Mouse (Mus musculus): ENCODE results near the gene Fkbp11. TPM values are rescaled to one million over a fixed set of nuclear protein-coding genes. Genes with fewer than 3 reads are reported as not detected.
A peak's percentile ranks its signal among the peaks of the same experiment; 100 is the strongest.

Fkbp11 gene
- polyA plus RNA-seq, 1 experiment from 2014 or later, result 10.5 TPM

DNA sequence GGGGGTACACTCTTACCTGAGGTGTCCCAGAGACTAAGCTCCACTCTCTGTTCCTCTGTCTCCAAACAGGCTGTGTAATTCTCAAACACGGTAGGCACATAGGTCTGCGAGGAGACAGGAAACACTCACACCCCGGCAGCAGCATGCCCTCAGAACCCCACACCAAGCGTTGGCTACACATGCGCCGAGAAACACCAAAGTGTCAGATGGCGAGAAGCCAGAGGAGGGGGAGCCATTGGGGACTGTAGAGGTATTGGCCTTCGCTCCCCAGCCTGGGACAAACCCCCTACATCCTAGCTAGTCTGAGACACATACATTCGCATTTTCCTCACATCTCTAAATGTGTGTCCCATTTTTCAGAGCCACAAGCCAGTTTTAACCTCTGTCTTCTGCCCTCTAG, 51.5 kb downstream of the Fkbp11 start:
- peaks cover 41% of the 10 kb centered on the region for H3K4me1 ChIP-seq (ENCODE audit: control insufficient read depth, insufficient read depth, low read length)
- WGBS, result 3% methylated on average over 9 of the region's 9 CpGs
- peak overlapping the region; percentile 50 for H3K9ac ChIP-seq (ENCODE audit: low read length)
- H3K4me2 ChIP-seq, result peak overlapping the region; percentile 95
- H3K27me3 ChIP-seq (ENCODE audit: control insufficient read depth, insufficient read depth, low read length), result peaks cover 2% of the 10 kb centered on the region; the same call in 1 of the 2 replicates
- no peak for ATAC-seq (ENCODE audit: low FRiP score)
- peaks cover 2% of the 10 kb centered on the region; the same call in 1 of the 2 replicates for H3K36me3 ChIP-seq (ENCODE audit: control insufficient read depth, insufficient read depth, low read length)
- peak overlapping the region; percentile 54 for H3K4me3 ChIP-seq (ENCODE audit: low read depth, low read length)
- no peak overlapping the region for H3K27ac ChIP-seq (ENCODE audit: low read depth, low read length)
- DNase-seq (ENCODE audit: low spot score, missing footprints), result peak; percentile 90
- H3K9me3 ChIP-seq (ENCODE audit: control insufficient read depth, low read length), result no peaks in the 10 kb centered on the region

DNA sequence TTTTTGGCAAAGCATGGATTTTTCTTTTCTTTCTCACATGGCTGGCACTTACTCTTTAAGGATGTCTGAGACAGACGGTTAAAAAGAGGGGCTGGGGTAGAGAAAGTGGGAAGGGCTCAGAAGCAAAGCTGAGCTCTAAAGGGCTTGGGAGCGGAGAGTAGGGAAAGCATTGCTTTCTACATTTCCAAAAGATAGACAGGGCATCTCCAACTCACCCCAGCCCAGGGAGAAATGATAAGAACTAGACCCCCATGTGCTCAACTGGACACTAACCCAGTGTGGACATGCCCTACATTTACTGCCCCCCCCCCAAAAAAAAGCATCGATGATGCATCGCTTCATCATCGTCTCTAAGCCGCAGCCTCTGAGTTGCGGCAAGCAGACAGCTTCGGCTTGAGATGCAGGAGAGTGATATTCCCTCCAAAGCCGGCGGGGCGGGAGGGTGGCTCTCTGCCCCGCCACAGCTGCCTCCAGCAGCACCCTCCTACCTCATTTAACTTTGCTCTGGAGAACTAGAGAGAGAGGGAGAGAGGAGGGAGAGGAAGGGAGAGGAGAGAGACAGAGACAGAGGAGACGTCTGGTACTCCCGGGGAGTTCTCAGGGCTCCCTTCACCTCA, 52.3 kb downstream of the Fkbp11 start:
- H3K9ac ChIP-seq (ENCODE audit: low read length), result peak overlapping the region; percentile 50
- H3K36me3 ChIP-seq (ENCODE audit: control insufficient read depth, insufficient read depth, low read length), result peaks cover 2% of the 10 kb centered on the region; the same call in 1 of the 2 replicates
- H3K9me3 ChIP-seq (ENCODE audit: control insufficient read depth, low read length), result no peaks in the 10 kb centered on the region
- peaks cover 41% of the 10 kb centered on the region for H3K4me1 ChIP-seq (ENCODE audit: control insufficient read depth, insufficient read depth, low read length)
- WGBS, result 11% methylated on average over 14 of the region's 14 CpGs
- H3K4me3 ChIP-seq (ENCODE audit: low read depth, low read length), result peak overlapping the region; percentile 54
- peaks cover 2% of the 10 kb centered on the region; the same call in 1 of the 2 replicates for H3K27me3 ChIP-seq (ENCODE audit: control insufficient read depth, insufficient read depth, low read length)
- peak overlapping the region; percentile 72; the same call in 1 of the 2 replicates for H3K27ac ChIP-seq (ENCODE audit: low read depth, low read length)
- peak; percentile 92 for DNase-seq (ENCODE audit: low spot score, missing footprints)
- peak overlapping the region; percentile 95 for H3K4me2 ChIP-seq
- no peak for ATAC-seq (ENCODE audit: low FRiP score)

DNA sequence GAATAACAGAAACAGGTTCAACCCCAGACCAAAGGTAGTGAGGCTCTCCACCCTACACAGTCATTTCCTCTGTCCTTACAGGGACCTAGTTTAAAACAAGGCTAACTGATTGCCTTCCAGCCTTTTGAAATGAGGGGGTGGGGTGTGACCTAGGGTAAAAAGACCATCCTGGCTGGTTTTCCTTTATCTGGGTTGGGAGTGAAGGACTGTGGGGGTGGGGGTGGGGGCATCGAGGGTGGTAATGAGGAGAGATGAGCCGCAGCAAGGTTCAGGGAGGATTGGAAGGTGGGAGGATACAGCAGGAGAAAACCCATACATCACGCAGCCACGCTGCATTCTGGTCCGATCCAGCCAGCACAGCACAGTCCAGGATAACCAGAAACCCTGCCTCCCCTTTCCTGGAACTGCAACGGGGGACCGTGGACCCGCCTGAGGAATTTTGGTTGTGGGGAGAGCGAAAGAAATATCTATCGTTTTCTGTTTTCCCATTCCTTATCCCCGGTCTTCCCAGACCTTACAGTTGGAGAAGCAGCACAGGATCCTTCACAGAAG, 52.9 kb downstream of the Fkbp11 start:
- H3K4me2 ChIP-seq, result peak overlapping the region; percentile 95
- no peaks in the 10 kb centered on the region for H3K9me3 ChIP-seq (ENCODE audit: control insufficient read depth, low read length)
- peaks cover 41% of the 10 kb centered on the region for H3K4me1 ChIP-seq (ENCODE audit: control insufficient read depth, insufficient read depth, low read length)
- peaks cover 2% of the 10 kb centered on the region; the same call in 1 of the 2 replicates for H3K36me3 ChIP-seq (ENCODE audit: control insufficient read depth, insufficient read depth, low read length)
- peaks cover 2% of the 10 kb centered on the region; the same call in 1 of the 2 replicates for H3K27me3 ChIP-seq (ENCODE audit: control insufficient read depth, insufficient read depth, low read length)
- peak overlapping the region; percentile 72; the same call in 1 of the 2 replicates for H3K27ac ChIP-seq (ENCODE audit: low read depth, low read length)
- DNase-seq (ENCODE audit: low spot score, missing footprints) (no peak), ATAC-seq (ENCODE audit: low FRiP score) (no peak)
- WGBS, result 23% methylated on average over 11 of the region's 11 CpGs
- peak overlapping the region; percentile 54 for H3K4me3 ChIP-seq (ENCODE audit: low read depth, low read length)
- peak overlapping the region; percentile 50 for H3K9ac ChIP-seq (ENCODE audit: low read length)

Other genes with a start within 250 kb of the Fkbp11 start
- not detected in 2 replicates for gene Lalba, start 245.5 kb downstream of the Fkbp11 start, polyA plus RNA-seq (2014; fragmentation: Nextera tagmentation; extraction: Ambion mirVana)
- gene Olfr279, start 235.8 kb downstream of the Fkbp11 start, polyA plus RNA-seq (2014; fragmentation: Nextera tagmentation; extraction: Ambion mirVana), result not detected in 2 replicates
- 131 and 140 TPM in 2 replicates for gene Kansl2, start 193.9 kb downstream of the Fkbp11 start, polyA plus RNA-seq (2014; fragmentation: Nextera tagmentation; extraction: Ambion mirVana)
- gene Ccnt1, start 157.3 kb downstream of the Fkbp11 start, polyA plus RNA-seq (2014; fragmentation: Nextera tagmentation; extraction: Ambion mirVana), result 60.7 and 61.9 TPM in 2 replicates
- gene 4930415O20Rik, start 157.2 kb downstream of the Fkbp11 start, polyA plus RNA-seq (2014; fragmentation: Nextera tagmentation; extraction: Ambion mirVana), result 0.44 TPM in 1 of 2 replicates, not detected in the other
- 9.3 and 10.6 TPM in 2 replicates for gene Adcy6, start 118.1 kb downstream of the Fkbp11 start, polyA plus RNA-seq (2014; fragmentation: Nextera tagmentation; extraction: Ambion mirVana)
- gene Cacnb3, start 97.4 kb downstream of the Fkbp11 start, polyA plus RNA-seq (2014; fragmentation: Nextera tagmentation; extraction: Ambion mirVana), result 35.5 and 39.5 TPM in 2 replicates
- 24.8 and 24.9 TPM in 2 replicates for gene Ddx23, start 65.3 kb downstream of the Fkbp11 start, polyA plus RNA-seq (2014; fragmentation: Nextera tagmentation; extraction: Ambion mirVana)
- 6.1 and 6.3 TPM in 2 replicates for gene Rnd1, start 50.7 kb downstream of the Fkbp11 start, polyA plus RNA-seq (2014; fragmentation: Nextera tagmentation; extraction: Ambion mirVana)
- gene Ccdc65, start 20.0 kb downstream of the Fkbp11 start, polyA plus RNA-seq (2014; fragmentation: Nextera tagmentation; extraction: Ambion mirVana), result 0.71 and 1.4 TPM in 2 replicates
- 28.1 and 33.4 TPM in 2 replicates for gene Arf3, start 35.0 kb upstream of the Fkbp11 start, polyA plus RNA-seq (2014; fragmentation: Nextera tagmentation; extraction: Ambion mirVana)
- gene Wnt10b, start 50.0 kb upstream of the Fkbp11 start, polyA plus RNA-seq (2014; fragmentation: Nextera tagmentation; extraction: Ambion mirVana), result 0.30 and 0.40 TPM in 2 replicates
- gene Wnt1, start 61.7 kb upstream of the Fkbp11 start, polyA plus RNA-seq (2014; fragmentation: Nextera tagmentation; extraction: Ambion mirVana), result 11.6 and 14.0 TPM in 2 replicates
- gene Ddn, start 81.3 kb upstream of the Fkbp11 start, polyA plus RNA-seq (2014; fragmentation: Nextera tagmentation; extraction: Ambion mirVana), result 0.48 and 0.74 TPM in 2 replicates
- 69.7 and 81.4 TPM in 2 replicates for gene Prkag1, start 103.3 kb upstream of the Fkbp11 start, polyA plus RNA-seq (2014; fragmentation: Nextera tagmentation; extraction: Ambion mirVana)
- 13.2 and 13.3 TPM in 2 replicates for gene Kmt2d, start 143.0 kb upstream of the Fkbp11 start, polyA plus RNA-seq (2014; fragmentation: Nextera tagmentation; extraction: Ambion mirVana)
- 14.2 and 16.7 TPM in 2 replicates for gene Rhebl1, start 166.3 kb upstream of the Fkbp11 start, polyA plus RNA-seq (2014; fragmentation: Nextera tagmentation; extraction: Ambion mirVana)
- gene Dhh, start 170.3 kb upstream of the Fkbp11 start, polyA plus RNA-seq (2014; fragmentation: Nextera tagmentation; extraction: Ambion mirVana), result 0.27 and 0.40 TPM in 2 replicates
- 7.5 and 9.8 TPM in 2 replicates for gene Lmbr1l, start 190.0 kb upstream of the Fkbp11 start, polyA plus RNA-seq (2014; fragmentation: Nextera tagmentation; extraction: Ambion mirVana)
- gene Tuba1b, start 206.4 kb upstream of the Fkbp11 start, polyA plus RNA-seq (2014; fragmentation: Nextera tagmentation; extraction: Ambion mirVana), result 2,214 and 2,255 TPM in 2 replicates
- gene Gm49450, start 225.4 kb upstream of the Fkbp11 start, polyA plus RNA-seq (2014; fragmentation: Nextera tagmentation; extraction: Ambion mirVana), result not detected in 2 replicates
- gene Tuba1a, start 225.5 kb upstream of the Fkbp11 start, polyA plus RNA-seq (2014; fragmentation: Nextera tagmentation; extraction: Ambion mirVana), result 7,669 and 8,043 TPM in 2 replicates

All from midbrain, embryonic 11.5 days (tissue).